Mouse (Mus musculus): ENCODE data around the gene Rad54l. TPM values are rescaled to one million over a fixed set of nuclear protein-coding genes. Genes with fewer than 3 reads are reported as not detected.

The Rad54l gene
- total and polyA plus RNA-seq, 3 experiments, result 22.8 to 53.3 (median 28.8) TPM

DNA sequence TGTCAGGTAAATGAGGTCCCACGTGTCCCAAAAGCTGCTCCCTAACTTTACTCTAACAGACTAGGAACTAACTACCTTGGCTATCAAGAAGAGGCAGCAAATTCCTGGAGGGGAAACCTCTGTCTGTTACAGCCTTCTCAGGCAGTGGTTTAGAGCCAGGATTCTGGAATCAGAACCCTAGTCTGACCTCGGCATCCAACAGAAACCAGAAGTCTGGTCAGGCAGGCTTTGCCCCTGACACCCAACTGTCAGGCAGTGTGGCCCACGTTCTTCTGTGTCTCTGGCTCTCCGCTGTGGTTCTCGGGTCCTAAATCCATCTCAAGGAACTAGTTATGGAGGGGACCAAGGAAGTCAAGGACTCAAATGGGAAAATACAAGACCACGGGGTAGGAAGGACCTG is 27.7 kb upstream of the Rad54l start, which contains the start of gene Lurap1:
Gene Lurap1, minus strand, starts transcription at position 101 of the 400 bp plus-strand sequence.
- dilution Hi-C loops (cut with MboI; ENCODE audit: extremely low pct_ligation_motif_present, extremely low pct_unique_long_range_greater_than_20kb, low sequenced_read_pairs) (no loop called here), in situ Hi-C loops (cut with MboI; ENCODE audit: low pct_ligation_motif_present, low pct_unique_long_range_greater_than_20kb, low sequenced_read_pairs) (loop anchor here (25.0 kb wide), 2 partner anchors 186 to 661 kb away; partner anchors contain the start of genes Hpdl, Mutyh and Toe1)
- DNase-seq (ENCODE audit: extremely low read depth), result no peak
- Histone ChIP-seq H3K27ac (ENCODE audit: insufficient read depth, low read depth) (no peak within 1 kb of the TSS), H3K4me1 (ENCODE audit: control insufficient read depth in 1 of 2, insufficient read depth in 2 of 2) (peaks cover 6 to 18% of the 10 kb centered on the region in 2 experiments; a peak in 2 of 4 replicates), H3K36me3 (replicated peaks in 1 of 2; ENCODE audit: control insufficient read depth in 1 of 2, insufficient read depth in 1 of 2, low read length in 1 of 2) (peaks cover 43 to 48% of the 10 kb centered on the region in 2 experiments), H3K4me3 (replicated peaks in 1 of 3; ENCODE audit: low read depth in 2 of 3, low read length in 2 of 3, poor library complexity in 1 of 3) (peak within 1 kb of the TSS; percentile 71 to 87 (median 84)), H3K9me3 (replicated peaks; ENCODE audit: low read length) (peaks cover 5% of the 10 kb centered on the region), H3K4me2 (ENCODE audit: insufficient read depth, low read depth, poor library complexity, severe bottlenecking) (peak within 1 kb of the TSS; percentile 91), H3K79me2 (replicated peaks; ENCODE audit: control insufficient read depth, extremely low read depth, insufficient read depth, poor library complexity, severe bottlenecking) (peaks cover 11% of the 10 kb centered on the region), H3K27me3 (replicated peaks) (no peaks in the 10 kb centered on the region), H3K9ac (ENCODE audit: insufficient read depth, low read depth) (peak within 1 kb of the TSS; percentile 97)
- TF ChIP-seq CHD2 (IDR thresholded peaks at IDR 0.05; ENCODE audit: low read length) (no peak), MAX (IDR thresholded peaks at IDR 0.05; ENCODE audit: low read length) (no peak; the same call in 1 of the 2 replicates), MXI1 (IDR thresholded peaks at IDR 0.05; ENCODE audit: low read depth, low read length) (0 out of 2 replicates have a peak, but pooled peaks have one; percentile 51), UBTF (IDR thresholded peaks at IDR 0.05; ENCODE audit: low read depth, low read length) (no peak)

DNA sequence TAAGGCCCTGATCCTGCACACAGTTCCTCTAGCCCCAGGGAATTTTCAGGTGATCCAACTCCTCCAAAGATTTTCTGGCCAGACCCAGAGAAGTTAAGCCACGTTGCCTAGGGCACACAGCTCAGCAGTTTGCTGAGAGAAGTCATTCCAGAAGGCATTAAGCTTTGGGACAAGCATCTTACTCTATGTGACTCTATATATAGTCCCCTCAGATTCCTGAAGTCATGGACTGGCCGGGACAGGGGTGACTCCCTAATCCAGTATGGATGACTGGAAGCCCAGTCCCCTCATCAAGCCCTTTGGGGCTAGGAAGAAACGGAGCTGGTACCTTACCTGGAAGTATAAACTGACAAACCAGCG is 27.4 kb upstream of the Rad54l start:
- peaks cover 11% of the 10 kb centered on the region for H3K79me2 ChIP-seq (replicated peaks; ENCODE audit: control insufficient read depth, extremely low read depth, insufficient read depth, poor library complexity, severe bottlenecking)
- H3K4me2 ChIP-seq (ENCODE audit: insufficient read depth, low read depth, poor library complexity, severe bottlenecking), result peak overlapping the region; percentile 91
- DNase-seq (ENCODE audit: extremely low read depth), result no peak
- H3K4me1 ChIP-seq (ENCODE audit: control insufficient read depth in 1 of 2, insufficient read depth in 2 of 2), result peaks cover 6 to 18% of the 10 kb centered on the region in 2 experiments; a peak in 2 of 4 replicates
- in situ Hi-C loops (cut with MboI; ENCODE audit: low pct_ligation_motif_present, low pct_unique_long_range_greater_than_20kb, low sequenced_read_pairs) (loop anchor here (25.0 kb wide), 2 partner anchors 186 to 661 kb away; partner anchors contain the start of genes Hpdl, Mutyh and Toe1), dilution Hi-C loops (cut with MboI; ENCODE audit: extremely low pct_ligation_motif_present, extremely low pct_unique_long_range_greater_than_20kb, low sequenced_read_pairs) (no loop called here)
- H3K27me3 ChIP-seq (replicated peaks), result no peaks in the 10 kb centered on the region
- H3K36me3 ChIP-seq (replicated peaks in 1 of 2; ENCODE audit: control insufficient read depth in 1 of 2, insufficient read depth in 1 of 2, low read length in 1 of 2), result peaks cover 39 to 44% of the 10 kb centered on the region in 2 experiments
- H3K9me3 ChIP-seq (replicated peaks; ENCODE audit: low read length), result peaks cover 5% of the 10 kb centered on the region
- peak overlapping the region; percentile 97 for H3K9ac ChIP-seq (ENCODE audit: insufficient read depth, low read depth)
- peak overlapping the region; percentile 69 to 87 (median 84) for H3K4me3 ChIP-seq (replicated peaks in 1 of 3; ENCODE audit: low read depth in 2 of 3, low read length in 2 of 3, poor library complexity in 1 of 3)
- TF ChIP-seq MAX (IDR thresholded peaks at IDR 0.05; ENCODE audit: low read length) (0 out of 2 replicates have a peak, but pooled peaks have one; percentile 29), ELF1 (IDR thresholded peaks at IDR 0.05; ENCODE audit: low read depth, low read length) (no peak)
- no peak overlapping the region for H3K27ac ChIP-seq (ENCODE audit: insufficient read depth, low read depth)

DNA sequence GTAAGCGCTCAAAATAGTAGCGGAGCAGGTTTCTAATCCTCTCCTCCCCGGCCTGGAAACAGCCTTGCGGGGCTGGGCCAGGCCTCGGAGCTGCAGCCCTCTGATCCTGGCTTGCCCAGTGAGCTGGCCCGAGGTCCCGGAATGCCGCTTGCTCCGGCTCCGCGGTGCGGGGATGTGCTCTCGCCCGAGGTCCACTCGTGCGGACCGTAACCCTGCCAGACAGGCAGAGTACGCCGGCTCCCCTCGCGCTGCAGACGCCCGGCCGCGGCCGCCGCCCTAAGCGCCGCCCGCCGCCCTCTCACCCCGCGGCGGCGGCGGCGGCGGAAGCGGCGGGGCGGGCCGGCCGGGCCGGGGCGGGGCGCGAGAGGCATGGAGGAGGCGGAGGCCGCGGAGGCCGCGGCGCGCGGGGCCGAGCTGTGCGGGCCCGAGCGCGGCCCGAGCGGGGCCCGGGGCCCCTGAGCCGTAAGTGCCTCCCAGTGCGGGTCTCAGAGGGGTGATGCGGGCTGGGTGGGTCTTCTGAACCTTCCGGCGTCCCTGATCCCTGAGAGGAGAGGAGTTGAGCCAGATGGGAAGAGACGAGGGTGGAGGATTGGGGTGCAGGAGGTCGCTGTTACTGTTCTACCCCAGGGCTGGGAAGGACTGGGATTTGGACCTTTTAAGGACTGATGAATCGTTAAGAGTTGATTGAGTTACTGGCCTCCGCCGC is 26.8 kb upstream of the Rad54l start:
- dilution Hi-C loops (cut with MboI; ENCODE audit: extremely low pct_ligation_motif_present, extremely low pct_unique_long_range_greater_than_20kb, low sequenced_read_pairs), result no loop called here
- TF ChIP-seq MYC (IDR thresholded peaks at IDR 0.05; ENCODE audit: low read depth, low read length) (peak; percentile 28; the same call in 1 of the 2 replicates), ZC3H11A (IDR thresholded peaks at IDR 0.05; ENCODE audit: low read depth, low read length) (no peak), MEF2A (IDR thresholded peaks at IDR 0.05; ENCODE audit: borderline replicate concordance, low read depth, low read length) (no peak), ZMIZ1 (IDR thresholded peaks at IDR 0.05; ENCODE audit: low read depth, low read length) (peak; percentile 58), SMC3 (IDR thresholded peaks at IDR 0.05; ENCODE audit: low read depth, low read length) (no peak), JUN (IDR thresholded peaks at IDR 0.05; ENCODE audit: insufficient read depth, low read depth, low read length) (no peak), GABPA (IDR thresholded peaks at IDR 0.05; ENCODE audit: insufficient replicate concordance, low read depth, low read length) (no peak), MXI1 (IDR thresholded peaks at IDR 0.05; ENCODE audit: low read depth, low read length) (peak; percentile 81), ELF1 (IDR thresholded peaks at IDR 0.05; ENCODE audit: low read depth, low read length) (no peak), TBP (conservative IDR thresholded peaks at IDR 0.05; ENCODE audit: low read depth, low read length) (no peak), IRF4 (IDR thresholded peaks at IDR 0.05; ENCODE audit: low read depth, low read length) (no peak; the same call in 1 of the 2 replicates), PAX5 (IDR thresholded peaks at IDR 0.05; ENCODE audit: low read length) (no peak), TCF12 (IDR thresholded peaks at IDR 0.05; ENCODE audit: low read depth, low read length) (peak; percentile 59; the same call in 1 of the 2 replicates), UBTF (IDR thresholded peaks at IDR 0.05; ENCODE audit: low read depth, low read length) (0 out of 2 replicates have a peak, but pooled peaks have one; percentile 44), ETS1 (conservative IDR thresholded peaks at IDR 0.05; ENCODE audit: low read depth, low read length) (no peak), ZNF384 (IDR thresholded peaks at IDR 0.05; ENCODE audit: low read depth, low read length) (no peak), RAD21 (IDR thresholded peaks at IDR 0.05; ENCODE audit: low read depth, low read length) (no peak), E2F4 (IDR thresholded peaks at IDR 0.05; ENCODE audit: insufficient replicate concordance, low read depth, low read length) (no peak), BHLHE40 (IDR thresholded peaks at IDR 0.05; ENCODE audit: low read depth, low read length) (no peak), CHD2 (IDR thresholded peaks at IDR 0.05; ENCODE audit: low read length) (no peak), POLR2A (IDR thresholded peaks at IDR 0.05; ENCODE audit: low read depth, low read length) (peak; percentile 92)

More for the DNA sequence above, 26.8 kb upstream of the Rad54l start:
- H3K79me2 ChIP-seq (replicated peaks; ENCODE audit: control insufficient read depth, extremely low read depth, insufficient read depth, poor library complexity, severe bottlenecking), result peaks cover 11% of the 10 kb centered on the region
- peaks cover 33 to 39% of the 10 kb centered on the region in 2 experiments for H3K36me3 ChIP-seq (replicated peaks in 1 of 2; ENCODE audit: control insufficient read depth in 1 of 2, insufficient read depth in 1 of 2, low read length in 1 of 2)
- H3K4me2 ChIP-seq (ENCODE audit: insufficient read depth, low read depth, poor library complexity, severe bottlenecking), result peak overlapping the region; percentile 91
- H3K9ac ChIP-seq (ENCODE audit: insufficient read depth, low read depth), result peak overlapping the region; percentile 97
- peaks cover 6 to 18% of the 10 kb centered on the region in 2 experiments; a peak in 2 of 4 replicates for H3K4me1 ChIP-seq (ENCODE audit: control insufficient read depth in 1 of 2, insufficient read depth in 2 of 2)
- no peak for DNase-seq (ENCODE audit: extremely low read depth)
- no peaks in the 10 kb centered on the region for H3K27me3 ChIP-seq (replicated peaks)
- peaks cover 5% of the 10 kb centered on the region for H3K9me3 ChIP-seq (replicated peaks; ENCODE audit: low read length)
- H3K4me3 ChIP-seq (replicated peaks in 1 of 3; ENCODE audit: low read depth in 2 of 3, low read length in 2 of 3, poor library complexity in 1 of 3), result peak overlapping the region; percentile 71 to 87 (median 84)
- no peak overlapping the region for H3K27ac ChIP-seq (ENCODE audit: insufficient read depth, low read depth)
- in situ Hi-C loops (cut with MboI; ENCODE audit: low pct_ligation_motif_present, low pct_unique_long_range_greater_than_20kb, low sequenced_read_pairs), result loop anchor here (25.0 kb wide), 2 partner anchors 187 to 662 kb away; partner anchors contain the start of genes Hpdl, Mutyh and Toe1

Data from CH12.LX (cell line).